Mouse (Mus musculus) ES-E14 (cell line): ENCODE data around the gene Rragc. TPM values are rescaled to one million over a fixed set of nuclear protein-coding genes. Genes with fewer than 3 reads are reported as not detected.
A peak's percentile ranks its signal among the peaks of the same experiment; 100 is the strongest.

Experiments
- DNase-seq: peaks from one replicate; pipeline ENCODE4 v3.0.0-alpha.2; 2013; ENCODE audit warnings: low read depth, low spot score
- H3K27ac ChIP-seq: 2 replicates; pipeline ENCODE4 v1.5.1; 2012; ENCODE audit warnings: low read depth, mild to moderate bottlenecking, low read length, moderate library complexity, mixed read lengths; ENCODE audit not compliant: poor library complexity, insufficient read depth, severe bottlenecking
- H3K36me3 ChIP-seq: 2 replicates; pipeline ENCODE4 v1.6.1; 2012; ENCODE audit warnings: mild to moderate bottlenecking, low read length, moderate library complexity, mixed read lengths; ENCODE audit not compliant: control insufficient read depth, poor library complexity, insufficient read depth, severe bottlenecking
- H3K4me1 ChIP-seq, 2 experiments: fragments of 150-350 bp in 1 of 2; sonication (generic) in 1 of 2; 2 replicates each; pipeline ENCODE4 v1.6.1; 2012; ENCODE audit warnings: low read length in 2 of 2, mild to moderate bottlenecking in 1 of 2, mixed read lengths in 1 of 2; ENCODE audit not compliant: control insufficient read depth in 2 of 2, insufficient read depth in 2 of 2, poor library complexity in 1 of 2
- H3K4me3 ChIP-seq, 2 experiments: fragments of 150-350 bp in 1 of 2; sonication (generic) in 1 of 2; 2 replicates each; pipeline ENCODE4 v1.5.1; 2012; ENCODE audit warnings: low read length in 2 of 2, low read depth in 1 of 2, mild to moderate bottlenecking in 1 of 2, mixed read lengths in 1 of 2; ENCODE audit not compliant: insufficient read depth in 1 of 2, poor library complexity in 1 of 2, severe bottlenecking in 1 of 2
- H3K9ac ChIP-seq: 2 replicates; pipeline ENCODE4 v1.6.1; 2012; ENCODE audit warnings: low read depth, mild to moderate bottlenecking, low read length, mixed read lengths; ENCODE audit not compliant: poor library complexity, insufficient read depth, severe bottlenecking
- H3K9me3 ChIP-seq: fragments of 150-350 bp; sonication (generic); 2 replicates; pipeline ENCODE4 v1.6.1; 2012; ENCODE audit warnings: low read depth, mild to moderate bottlenecking, low read length; ENCODE audit not compliant: control insufficient read depth, insufficient read depth
- CHD2 ChIP-seq: IDR thresholded peaks from 2 replicates; pipeline ENCODE4 v1.6.1; 2014; ENCODE audit warnings: mild to moderate bottlenecking, low read depth, low read length, inconsistent platforms
- HCFC1 ChIP-seq: IDR thresholded peaks from 2 replicates; pipeline ENCODE4 v1.6.1; 2012; ENCODE audit warnings: low read length, inconsistent platforms, borderline replicate concordance; ENCODE audit not compliant: insufficient read depth
- MAFK ChIP-seq: IDR thresholded peaks from 2 replicates; pipeline ENCODE4 v1.6.1; 2014; ENCODE audit warnings: mild to moderate bottlenecking, low read depth, low read length, inconsistent platforms; ENCODE audit not compliant: insufficient read depth
- ZC3H11A ChIP-seq: IDR thresholded peaks from 2 replicates; pipeline ENCODE4 v1.6.1; 2012; ENCODE audit warnings: low read depth, mild to moderate bottlenecking, inconsistent platforms, low read length, borderline replicate concordance
- ZNF384 ChIP-seq: IDR thresholded peaks from 2 replicates; pipeline ENCODE4 v1.6.1; 2012; ENCODE audit warnings: low read depth, low read length, inconsistent platforms
- in situ Hi-C, 2 experiments: fragments of 600-800 bp; cut with MboI; formaldehyde crosslinking; loops; one replicate each; pipeline ENCODE4 v1.15.1; 2025; ENCODE audit warnings: low sequenced_read_pairs in 2 of 2, inconsistent platforms in 1 of 2; ENCODE audit not compliant: unreplicated experiment in 2 of 2
- total RNA-seq: library from RNA; depleted of rRNA; stranded (reverse); fragments of 300-350 nt; gene quantifications from 2 replicates; pipeline ENCODE4 v1.2.3, GENCODE M21; 2012

Gene Rragc
- total RNA-seq, 1 experiment: 24.0 TPM

GRCm38 (mm10) chr4:123962721-123963120 lies 45.5 kb downstream of the Rragc start:
- Histone ChIP-seq H3K27ac (no peak overlapping the region), H3K36me3 (no peaks in the 10 kb centered on the region), H3K9ac (no peak overlapping the region), H3K4me1 (peaks cover 0 to 4% of the 10 kb centered on the region in 2 experiments; a peak in 2 of 4 replicates), H3K4me3 (no peak overlapping the region), H3K9me3 (no peaks in the 10 kb centered on the region)
- TF ChIP-seq ZC3H11A (no peak), MAFK (no peak), CHD2 (no peak), ZNF384 (no peak), HCFC1 (no peak)
- in situ Hi-C loops: loop anchor here (10.0 to 25.0 kb wide), 2 partner anchors 172 to 175 kb away; no protein-coding TSS in a partner anchor
- no peak for DNase-seq

GRCm38 (mm10) chr4:123968663-123969321 lies 51.5 kb downstream of the Rragc start:
- no peaks in the 10 kb centered on the region for H3K9me3 ChIP-seq

GRCm38 (mm10) chr4:123969458-123969857 lies 52.2 kb downstream of the Rragc start:
- Histone ChIP-seq H3K9me3 (no peaks in the 10 kb centered on the region), H3K4me1 (peaks cover 0 to 10% of the 10 kb centered on the region in 2 experiments; a peak in 2 of 4 replicates), H3K36me3 (no peaks in the 10 kb centered on the region), H3K27ac (no peak overlapping the region), H3K4me3 (no peak overlapping the region), H3K9ac (no peak overlapping the region)
- DNase-seq: no peak
- in situ Hi-C loops: loop anchor here (10.0 to 25.0 kb wide), 2 partner anchors 165 to 168 kb away; no protein-coding TSS in a partner anchor
- TF ChIP-seq ZNF384 (peak; percentile 67; the same call in 1 of the 2 replicates), HCFC1 (no peak)

More at GRCm38 (mm10) chr4:123968663-123969321, 51.5 kb downstream of the Rragc start:
- Histone ChIP-seq H3K36me3 (no peaks in the 10 kb centered on the region), H3K27ac (no peak overlapping the region), H3K4me1 (peaks cover 0 to 10% of the 10 kb centered on the region in 2 experiments; a peak in 2 of 4 replicates), H3K9ac (no peak overlapping the region), H3K4me3 (no peak overlapping the region)
- in situ Hi-C loops: loop anchor here (10.0 to 25.0 kb wide), 2 partner anchors 166 to 169 kb away; no protein-coding TSS in a partner anchor
- no peak for DNase-seq
- no peak for TF ChIP-seq ZC3H11A
- no peak for TF ChIP-seq CHD2
- TF ChIP-seq ZNF384: no peak
- no peak for TF ChIP-seq HCFC1
- TF ChIP-seq MAFK: no peak

GRCm38 (mm10) chr4:123971059-123971458 lies 53.8 kb downstream of the Rragc start:
- Histone ChIP-seq H3K4me3 (no peak overlapping the region), H3K4me1 (peaks cover 0 to 6% of the 10 kb centered on the region in 2 experiments; a peak in 2 of 4 replicates), H3K27ac (no peak overlapping the region), H3K9me3 (no peaks in the 10 kb centered on the region), H3K9ac (no peak overlapping the region), H3K36me3 (no peaks in the 10 kb centered on the region)
- DNase-seq: peak; percentile 53
- in situ Hi-C loops: loop anchor here in 1 of 2 experiments (25.0 kb wide), 1 partner anchor 166 kb away; no protein-coding TSS in a partner anchor
- TF ChIP-seq HCFC1: no peak
- TF ChIP-seq CHD2: no peak
- TF ChIP-seq MAFK: no peak
- TF ChIP-seq ZC3H11A: peak; percentile 85
- 0 out of 2 replicates have a peak, but pooled peaks have one; percentile 26 for TF ChIP-seq ZNF384
